Mouse (Mus musculus) ES-CJ7 (cell line): ENCODE results near the gene Gm21788.
"Not testable (repeated sequence)": the region's sequence is repeated elsewhere in the genome, so short reads cannot be mapped to it uniquely, and the experiment has no call there.

Source experiments
- DNase-seq: peaks from one replicate; pipeline ENCODE4 v3.0.0; 2011; ENCODE audit warnings: low read depth, low spot score

Gene Gm21788

GRCm38 (mm10) chrY:7404710-7405109 is at the start of gene Gm21788:
TSS of gene Gm21788 (plus strand) at chrY:7405010.
- DNase-seq, result not testable (repeated sequence)
